Mouse (Mus musculus) ES-E14 (cell line): ENCODE data around the gene Mybph.

ENCODE experiments used
- CHD2 ChIP-seq: IDR thresholded peaks from 2 replicates; pipeline ENCODE4 v1.6.1; 2014; ENCODE audit warnings: mild to moderate bottlenecking, low read depth, low read length, inconsistent platforms
- HCFC1 ChIP-seq: IDR thresholded peaks from 2 replicates; pipeline ENCODE4 v1.6.1; 2012; ENCODE audit warnings: low read length, inconsistent platforms, borderline replicate concordance; ENCODE audit not compliant: insufficient read depth
- MAFK ChIP-seq: IDR thresholded peaks from 2 replicates; pipeline ENCODE4 v1.6.1; 2014; ENCODE audit warnings: mild to moderate bottlenecking, low read depth, low read length, inconsistent platforms; ENCODE audit not compliant: insufficient read depth
- ZC3H11A ChIP-seq: IDR thresholded peaks from 2 replicates; pipeline ENCODE4 v1.6.1; 2012; ENCODE audit warnings: low read depth, mild to moderate bottlenecking, inconsistent platforms, low read length, borderline replicate concordance

DNA sequence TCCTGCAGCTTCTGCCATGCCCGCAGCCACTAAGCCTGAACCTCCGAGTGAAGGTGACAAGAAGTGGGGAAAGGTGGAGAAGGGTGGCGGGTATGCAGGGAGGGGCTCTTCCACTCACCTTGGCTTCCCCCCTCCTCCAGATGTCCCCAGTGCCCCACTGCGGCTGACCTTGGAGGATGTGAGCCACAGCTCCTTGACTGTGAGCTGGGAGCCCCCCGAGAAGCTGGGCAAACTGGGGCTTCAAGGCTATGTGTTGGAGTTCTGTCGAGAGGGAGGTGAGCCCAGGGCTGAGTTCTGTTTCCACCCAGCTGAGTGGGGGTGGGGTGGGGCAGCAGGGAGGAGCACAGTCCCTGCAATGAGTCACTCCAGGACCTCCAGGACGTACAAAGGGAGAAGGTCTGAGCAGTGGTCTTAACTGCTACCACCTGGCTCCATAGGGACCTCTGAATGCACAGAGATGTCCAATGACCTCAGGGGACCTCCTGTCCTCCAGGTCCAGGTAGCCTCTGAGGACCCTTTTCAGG, 488 bp downstream of the Mybph start:
- TF ChIP-seq MAFK (no peak), HCFC1 (no peak), CHD2 (no peak), ZC3H11A (no peak)
